Mouse (Mus musculus) activated CD4-positive, CD25-positive, alpha-beta regulatory T cell, adult 9 weeks (primary cell): Measurements from ENCODE around the gene Spsb1. TPM values are rescaled to one million over a fixed set of nuclear protein-coding genes. Genes with fewer than 3 reads are reported as not detected.

ENCODE experiments used
- polyA plus RNA-seq: library from polyadenylated mRNA; unstranded; fragments of 100-300 nt; shearing (Covaris generic); gene quantifications from one replicate; pipeline ENCODE4 v1.2.1, GENCODE M21; 2017

Spsb1 gene
- polyA plus RNA-seq = 7.8 TPM

DNA sequence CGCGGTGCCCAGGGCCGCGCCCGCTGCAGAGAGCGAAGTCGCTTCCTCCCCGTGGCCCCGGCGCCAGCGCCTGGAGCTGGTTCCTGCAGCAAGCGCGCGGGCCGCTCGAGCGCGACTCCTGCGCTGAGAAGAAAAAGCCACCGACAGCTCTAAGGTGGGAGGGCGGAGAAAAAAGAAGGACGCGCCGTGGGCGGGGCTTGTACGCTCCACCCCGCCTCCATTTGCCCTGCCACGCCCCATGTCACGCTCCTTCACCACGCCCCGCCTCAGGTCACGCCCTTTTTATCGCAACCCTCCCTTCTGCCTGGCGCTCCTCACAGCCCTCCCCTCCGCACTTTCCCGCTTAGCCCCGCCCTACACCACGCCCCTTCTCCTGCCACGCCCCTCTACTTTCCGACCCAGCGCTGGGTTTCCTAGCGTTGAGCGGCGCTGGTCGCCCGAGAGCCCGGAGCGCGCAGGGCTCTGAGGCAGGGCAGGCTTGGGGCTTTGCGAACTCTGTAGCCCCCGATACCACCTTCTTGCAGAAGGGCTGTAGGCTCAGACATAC lies at the start of gene Spsb1:
Gene Spsb1, minus strand, starts transcription at position 151 of the 547 bp plus-strand sequence.

Other genes with a start within 250 kb of the Spsb1 start
- gene Tmem201, start 217.0 kb downstream of the Spsb1 start, polyA plus RNA-seq = 6.3 TPM
- 5.2 TPM for gene Slc25a33, start 180.8 kb downstream of the Spsb1 start, polyA plus RNA-seq
- gene H6pd, start 54.0 kb upstream of the Spsb1 start, polyA plus RNA-seq = 2.1 TPM
- gene Gpr157, start 132.3 kb upstream of the Spsb1 start, polyA plus RNA-seq = 0.21 TPM
- gene Slc2a5, start 164.2 kb upstream of the Spsb1 start, polyA plus RNA-seq = not detected
- not detected for gene Slc2a7, start 193.9 kb upstream of the Spsb1 start, polyA plus RNA-seq
- not detected for gene Car6, start 246.3 kb upstream of the Spsb1 start, polyA plus RNA-seq